Mouse (Mus musculus) CH12.LX (cell line): ENCODE data around the gene Grik1. TPM values are rescaled to one million over a fixed set of nuclear protein-coding genes. Genes with fewer than 3 reads are reported as not detected.

Source experiments
- DNase-seq: peaks from one replicate; pipeline ENCODE4 v3.0.0-alpha.2; 2013; ENCODE audit errors: extremely low read depth
- H3K27ac ChIP-seq: 2 replicates; pipeline ENCODE4 v1.5.1; 2012; ENCODE audit warnings: low read depth, mild to moderate bottlenecking, control low read depth, moderate library complexity; ENCODE audit not compliant: insufficient read depth
- H3K27me3 ChIP-seq: replicated peaks from 2 replicates; pipeline ENCODE3; 2012; ENCODE audit warnings: inconsistent platforms
- H3K36me3 ChIP-seq, 2 experiments: replicated peaks in 1 of 2; 2 replicates each; pipeline versions ENCODE3 to v1.6.1; 2012; ENCODE audit warnings: inconsistent platforms in 1 of 2, low read length in 1 of 2, mild to moderate bottlenecking in 1 of 2, mixed read lengths in 1 of 2, moderate library complexity in 1 of 2; ENCODE audit not compliant: control insufficient read depth in 1 of 2, insufficient read depth in 1 of 2
- H3K4me1 ChIP-seq, 2 experiments: 2 replicates each; pipeline ENCODE4 v1.6.1; 2012; ENCODE audit warnings: inconsistent platforms in 1 of 2, moderate library complexity in 1 of 2; ENCODE audit not compliant: insufficient read depth in 2 of 2, control insufficient read depth in 1 of 2
- H3K4me2 ChIP-seq: 2 replicates; pipeline ENCODE4 v1.6.1; 2012; ENCODE audit warnings: low read depth, mild to moderate bottlenecking, control low read depth; ENCODE audit not compliant: poor library complexity, insufficient read depth, severe bottlenecking
- H3K4me3 ChIP-seq, 3 experiments: fragments of 150-350 bp in 1 of 3; sonication (generic) in 1 of 3; replicated peaks in 1 of 3; 2 replicates each; pipeline versions ENCODE3 to v1.5.1; 2011 to 2012; ENCODE audit warnings: low read depth in 2 of 3, low read length in 2 of 3, mild to moderate bottlenecking in 2 of 3, moderate library complexity in 2 of 3, control low read depth in 1 of 3, improper control_type of control experiment in 1 of 3, inconsistent platforms in 1 of 3, mixed read lengths in 1 of 3; ENCODE audit not compliant: poor library complexity in 1 of 3
- H3K79me2 ChIP-seq: replicated peaks from 2 replicates; pipeline ENCODE4 v1.6.1; 2012; ENCODE audit warnings: mild to moderate bottlenecking, moderate library complexity; ENCODE audit not compliant: control insufficient read depth, poor library complexity, insufficient read depth, severe bottlenecking; ENCODE audit errors: extremely low read depth
- H3K9ac ChIP-seq: 2 replicates; pipeline ENCODE4 v1.6.1; 2012; ENCODE audit warnings: low read depth, mild to moderate bottlenecking, control low read depth, moderate library complexity; ENCODE audit not compliant: insufficient read depth
- H3K9me3 ChIP-seq: replicated peaks from 2 replicates; pipeline ENCODE3; 2012; ENCODE audit warnings: low read length, inconsistent platforms, mixed read lengths
- BHLHE40 ChIP-seq: IDR thresholded peaks from 2 replicates; pipeline ENCODE4 v1.6.1; 2011; ENCODE audit warnings: mild to moderate bottlenecking, low read depth, low read length, improper control_type of control experiment
- EP300 ChIP-seq: IDR thresholded peaks from 2 replicates; pipeline ENCODE4 v1.6.1; 2011; ENCODE audit warnings: low read length, improper control_type of control experiment
- GABPA ChIP-seq: IDR thresholded peaks from 2 replicates; pipeline ENCODE4 v1.6.1; 2012; ENCODE audit warnings: low read depth, low read length, improper control_type of control experiment, inconsistent platforms; ENCODE audit not compliant: insufficient replicate concordance
- IRF4 ChIP-seq: IDR thresholded peaks from 2 replicates; pipeline ENCODE4 v1.6.1; 2014; ENCODE audit warnings: low read depth, mild to moderate bottlenecking, inconsistent platforms, low read length, improper control_type of control experiment
- JUND ChIP-seq: conservative IDR thresholded peaks from 2 replicates; pipeline ENCODE4 v1.6.1; 2011; ENCODE audit warnings: low read depth, low read length, improper control_type of control experiment
- KAT2A ChIP-seq: IDR thresholded peaks from 2 replicates; pipeline ENCODE4 v1.6.1; 2012; ENCODE audit warnings: low read length, improper control_type of control experiment, inconsistent platforms; ENCODE audit not compliant: insufficient replicate concordance
- MXI1 ChIP-seq: IDR thresholded peaks from 2 replicates; pipeline ENCODE4 v1.6.1; 2011; ENCODE audit warnings: mild to moderate bottlenecking, low read depth, low read length, improper control_type of control experiment
- NELFE ChIP-seq: IDR thresholded peaks from 2 replicates; pipeline ENCODE4 v1.6.1; 2011; ENCODE audit warnings: low read depth, low read length, improper control_type of control experiment
- NRF1 ChIP-seq: IDR thresholded peaks from 2 replicates; pipeline ENCODE4 v1.6.1; 2014; ENCODE audit warnings: low read depth, mild to moderate bottlenecking, inconsistent platforms, low read length, improper control_type of control experiment, moderate library complexity
- RCOR1 ChIP-seq: conservative IDR thresholded peaks from 2 replicates; pipeline ENCODE4 v1.6.1; 2012; ENCODE audit warnings: low read depth, mild to moderate bottlenecking, inconsistent platforms, low read length, improper control_type of control experiment
- SIN3A ChIP-seq: IDR thresholded peaks from 2 replicates; pipeline ENCODE4 v1.6.1; 2012; ENCODE audit warnings: low read length, improper control_type of control experiment, inconsistent platforms
- SMC3 ChIP-seq: IDR thresholded peaks from 2 replicates; pipeline ENCODE4 v1.6.1; 2011; ENCODE audit warnings: low read depth, low read length, improper control_type of control experiment
- TCF12 ChIP-seq: IDR thresholded peaks from 2 replicates; pipeline ENCODE4 v1.6.1; 2014; ENCODE audit warnings: low read depth, mild to moderate bottlenecking, inconsistent platforms, low read length, improper control_type of control experiment
- UBTF ChIP-seq: IDR thresholded peaks from 2 replicates; pipeline ENCODE4 v1.6.1; 2012; ENCODE audit warnings: low read depth, mild to moderate bottlenecking, inconsistent platforms, low read length, improper control_type of control experiment, moderate library complexity
- ZKSCAN1 ChIP-seq: IDR thresholded peaks from 2 replicates; pipeline ENCODE4 v1.6.1; 2012; ENCODE audit warnings: low read depth, inconsistent platforms, low read length, improper control_type of control experiment, borderline replicate concordance
- dilution Hi-C: fragments of 300-500 bp; cut with MboI; formaldehyde crosslinking; loops from 2 replicates; pipeline ENCODE4 v1.14.3; 2020; ENCODE audit warnings: low sequenced_read_pairs; ENCODE audit not compliant: extremely low pct_unique_long_range_greater_than_20kb, extremely low pct_ligation_motif_present
- in situ Hi-C: fragments of 300-500 bp; cut with MboI; formaldehyde crosslinking; loops from 3 replicates; pipeline ENCODE4 v1.14.3; 2019; ENCODE audit warnings: low sequenced_read_pairs, low pct_ligation_motif_present, low pct_unique_long_range_greater_than_20kb, mixed read lengths
- polyA plus RNA-seq: library from polyadenylated mRNA; unstranded; fragments of >175 nt; gene quantifications from 2 replicates; pipeline ENCODE4 v1.2.1, GENCODE M21; 2012; ENCODE audit warnings: low read depth; ENCODE audit not compliant: insufficient read length
- total RNA-seq, 2 experiments: library from RNA; depleted of rRNA; stranded (reverse); fragments of 300-350 nt in 1 of 2; fragments of >200 nt in 1 of 2; gene quantifications; 2 replicates each; pipeline ENCODE4 v1.2.3; 2012 to 2014

Grik1 gene
- total and polyA plus RNA-seq, 3 experiments: 0.08 to 0.13 TPM; not detected in 1

DNA sequence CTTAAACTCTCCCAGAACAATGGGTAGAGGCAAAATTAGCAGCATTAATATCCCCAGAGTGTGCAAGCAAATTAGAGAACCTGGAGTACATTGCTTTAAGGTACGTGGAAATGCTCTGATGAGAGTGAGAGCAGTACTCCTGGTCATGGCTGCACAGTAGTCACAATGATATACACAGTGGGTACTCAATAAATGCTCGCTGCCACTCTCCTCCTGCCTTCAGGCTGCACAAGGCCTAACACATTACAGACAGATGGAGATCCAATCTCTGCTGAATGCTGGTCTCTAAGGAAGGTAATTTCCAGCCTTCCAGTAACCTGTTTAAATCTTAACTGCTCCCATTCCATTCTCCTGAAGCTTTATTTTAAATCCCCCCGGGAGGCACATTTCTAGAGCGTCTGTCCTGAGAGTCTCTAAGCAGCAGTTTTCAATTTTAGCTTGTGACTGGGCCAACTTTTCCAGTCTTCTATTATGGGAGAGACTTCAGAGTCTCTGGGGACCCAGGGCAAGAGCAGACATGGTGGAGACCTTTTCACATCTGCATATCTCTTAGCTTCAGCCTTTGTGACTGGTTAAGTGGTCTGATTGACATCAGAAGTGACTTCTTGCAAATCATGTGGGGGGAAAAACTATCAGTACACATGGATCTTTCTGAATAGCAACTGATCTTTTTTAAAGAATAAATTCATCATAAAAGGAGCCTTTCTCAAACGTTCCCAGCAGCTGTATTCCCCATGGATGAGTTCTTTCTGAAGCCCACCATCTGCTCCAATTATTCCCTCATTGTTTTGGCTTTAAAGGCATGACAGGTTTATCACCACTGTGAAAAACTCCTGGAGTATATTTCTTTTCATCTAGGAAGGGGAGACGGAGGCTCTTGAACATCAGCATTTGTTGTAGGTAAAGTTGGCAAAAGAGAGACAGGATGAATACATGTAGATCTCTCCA lies 373.6 kb downstream of the Grik1 start (continued):
- TF ChIP-seq ZKSCAN1 (no peak), IRF4 (peak; percentile 95), GABPA (no peak), SMC3 (peak; percentile 11; the same call in 1 of the 2 replicates)

DNA sequence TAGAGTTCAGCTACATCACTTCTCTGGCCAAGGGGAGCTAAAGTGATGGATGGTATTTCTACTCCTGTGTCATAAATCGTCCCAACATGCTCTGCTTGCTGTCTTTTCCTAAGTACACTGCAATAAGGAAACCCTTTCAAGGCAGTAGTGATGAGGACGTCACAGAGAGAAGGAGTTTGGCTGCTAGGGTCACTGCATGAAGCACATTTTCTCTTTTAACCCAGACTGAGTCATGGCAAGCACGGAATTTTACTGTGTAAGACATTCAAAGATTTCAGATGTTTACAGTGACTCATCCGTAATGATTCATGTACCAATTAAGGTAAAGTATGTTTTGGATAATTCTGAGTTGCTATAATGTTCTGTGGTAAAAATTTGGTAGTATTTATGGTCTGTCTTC lies 374.9 kb downstream of the Grik1 start:
- dilution Hi-C loops: no loop called here
- no peak overlapping the region for H3K4me3 ChIP-seq
- TF ChIP-seq BHLHE40: no peak
- no peak for TF ChIP-seq EP300
- no peak for TF ChIP-seq SMC3
- TF ChIP-seq NELFE: no peak

DNA sequence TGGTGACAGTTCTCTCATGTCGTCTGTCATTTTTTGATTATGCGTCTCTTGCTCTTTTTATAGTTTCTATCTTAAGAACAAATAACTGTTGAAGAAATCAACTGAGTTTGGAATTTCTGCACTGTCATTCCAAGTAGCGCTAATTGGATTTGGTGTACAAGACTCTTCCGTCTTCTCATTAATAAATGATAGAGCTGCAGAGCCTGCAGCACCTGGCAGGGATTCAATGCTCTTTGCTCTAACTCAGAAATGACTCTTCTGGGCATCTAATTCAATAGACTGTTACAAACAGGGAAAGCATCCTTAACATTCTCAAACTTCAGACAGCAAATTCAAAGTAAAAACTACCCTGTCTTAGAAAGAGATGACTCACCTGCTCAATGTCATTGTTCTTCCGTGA lies 376.3 kb downstream of the Grik1 start:
- no peaks in the 10 kb centered on the region for H3K9me3 ChIP-seq
- no peak overlapping the region for H3K9ac ChIP-seq
- no peak overlapping the region for H3K4me2 ChIP-seq
- no peaks in the 10 kb centered on the region for H3K27me3 ChIP-seq
- dilution Hi-C loops (no loop called here), in situ Hi-C loops (no loop called here)
- no peak for TF ChIP-seq TCF12
- no peak for TF ChIP-seq UBTF
- no peak for TF ChIP-seq SIN3A
- TF ChIP-seq NRF1: no peak
- TF ChIP-seq MXI1: no peak
- TF ChIP-seq KAT2A: no peak
- no peak for TF ChIP-seq RCOR1
- no peak for TF ChIP-seq EP300
- TF ChIP-seq JUND: no peak
- no peak overlapping the region for H3K27ac ChIP-seq
- no peak for DNase-seq
- H3K79me2 ChIP-seq: no peaks in the 10 kb centered on the region
- no peaks in the 10 kb centered on the region for H3K36me3 ChIP-seq
- H3K4me1 ChIP-seq: peaks cover 9 to 32% of the 10 kb centered on the region in 2 experiments
- no peak overlapping the region for H3K4me3 ChIP-seq

More for the DNA sequence above, 374.9 kb downstream of the Grik1 start:
- no peak for DNase-seq
- H3K9me3 ChIP-seq: no peaks in the 10 kb centered on the region
- H3K4me2 ChIP-seq: no peak overlapping the region
- no peaks in the 10 kb centered on the region for H3K79me2 ChIP-seq
- no peaks in the 10 kb centered on the region for H3K27me3 ChIP-seq
- H3K4me1 ChIP-seq: peaks cover 15 to 45% of the 10 kb centered on the region in 2 experiments
- no peaks in the 10 kb centered on the region for H3K36me3 ChIP-seq
- in situ Hi-C loops: no loop called here
- H3K27ac ChIP-seq: no peak overlapping the region
- no peak overlapping the region for H3K9ac ChIP-seq
